Mouse (Mus musculus) kidney, adult 18-20 months (tissue): Measurements from ENCODE around the gene Mcidas.
"Not testable (repeated sequence)": the region's sequence is repeated elsewhere in the genome, so short reads cannot be mapped to it uniquely, and the experiment has no call there.

Experiments used
- DNase-seq: peaks from one replicate; pipeline ENCODE4 v3.0.0; 2021

The Mcidas gene

GRCm38 (mm10) chr13:113013174-113013953 lies 19.7 kb downstream of the Mcidas start:
- DNase-seq, result not testable (repeated sequence)

GRCm38 (mm10) chr13:113021521-113021920 lies 27.9 kb downstream of the Mcidas start:
- DNase-seq, result no peak

- DNase-seq, result no peak
Measured at GRCm38 (mm10) chr13:113022467-113022866, 28.8 kb downstream of the Mcidas start.

GRCm38 (mm10) chr13:113023274-113024143 lies 29.9 kb downstream of the Mcidas start:
- no peak for DNase-seq

GRCm38 (mm10) chr13:113031351-113031750 lies 37.7 kb downstream of the Mcidas start:
- no peak for DNase-seq

- no peak for DNase-seq
Measured at GRCm38 (mm10) chr13:113031792-113032571, 38.3 kb downstream of the Mcidas start.

- no peak for DNase-seq
Measured at GRCm38 (mm10) chr13:113032831-113033230, 39.2 kb downstream of the Mcidas start.

GRCm38 (mm10) chr13:113034271-113034886 lies 40.7 kb downstream of the Mcidas start:
- DNase-seq, result no peak

- peak; percentile 33 for DNase-seq
Measured at GRCm38 (mm10) chr13:113034950-113035421, 41.3 kb downstream of the Mcidas start, which contains the start of gene Cdc20b. TSS of gene Cdc20b (plus strand) at chr13:113035111.

GRCm38 (mm10) chr13:113035852-113036251 lies 42.2 kb downstream of the Mcidas start:
- DNase-seq, result peak; percentile 59

GRCm38 (mm10) chr13:113044876-113045275 lies 51.2 kb downstream of the Mcidas start:
- DNase-seq, result no peak

GRCm38 (mm10) chr13:113045458-113046110 lies 51.9 kb downstream of the Mcidas start:
- no peak for DNase-seq

- peak; percentile 57 for DNase-seq
Measured at GRCm38 (mm10) chr13:113046211-113046883, 52.7 kb downstream of the Mcidas start, which contains the start of gene Gpx8. TSS of gene Gpx8 (minus strand) at chr13:113046410.

- no peak for DNase-seq
Measured at GRCm38 (mm10) chr13:113047018-113047417, 53.4 kb downstream of the Mcidas start.

- DNase-seq, result no peak
Measured at GRCm38 (mm10) chr13:113047647-113048046, 54.0 kb downstream of the Mcidas start.
